Mouse (Mus musculus): ENCODE data around the gene Prpf6. TPM values are rescaled to one million over a fixed set of nuclear protein-coding genes. Genes with fewer than 3 reads are reported as not detected.
A peak's percentile ranks its signal among the peaks of the same experiment; 100 is the strongest.

The Prpf6 gene
- total and polyA plus RNA-seq, 2 experiments from 2014 or later: 23.4 to 31.8 TPM

- no peak overlapping the region for H3K27ac ChIP-seq (ENCODE audit: low read depth)
- ATAC-seq (ENCODE audit: insufficient read depth, low read depth) (no peak), DNase-seq (ENCODE audit: low spot score) (no peak)
- no peaks in the 10 kb centered on the region; the same call in 1 of the 2 replicates for H3K27me3 ChIP-seq (ENCODE audit: control insufficient read depth, insufficient read depth, low read length)
- no peak overlapping the region for H3K4me2 ChIP-seq (ENCODE audit: low read depth, low read length)
- 86% methylated on average over 3 of the region's 3 CpGs for WGBS
- no peak overlapping the region for H3K4me3 ChIP-seq (ENCODE audit: low read depth, low read length)
- TF ChIP-seq EP300 (IDR thresholded peaks at IDR 0.05; ENCODE audit: low read depth): no peak
- TF ChIP-seq CTCF (IDR thresholded peaks at IDR 0.05; ENCODE audit: low read depth): no peak
- no peak overlapping the region for H3K9ac ChIP-seq (replicated peaks; ENCODE audit: low read depth, low read length)
- peaks cover 6% of the 10 kb centered on the region; the same call in 1 of the 2 replicates for H3K4me1 ChIP-seq (ENCODE audit: control insufficient read depth, insufficient read depth)
- 0 out of 2 replicates have a peak, but pooled peaks cover 8% of the 10 kb centered on the region for H3K36me3 ChIP-seq (replicated peaks; ENCODE audit: control insufficient read depth, insufficient read depth, low read length)
- H3K9me3 ChIP-seq (replicated peaks; ENCODE audit: control insufficient read depth, low read length): no peaks in the 10 kb centered on the region
These were observed 100.6 kb downstream of the Prpf6 start for GRCm38 (mm10) chr2:181692304-181692703.

- DNase-seq (ENCODE audit: low spot score): peak; percentile 68
- H3K36me3 ChIP-seq (replicated peaks; ENCODE audit: control insufficient read depth, insufficient read depth, low read length): 0 out of 2 replicates have a peak, but pooled peaks cover 8% of the 10 kb centered on the region
- peak within 1 kb of the TSS; percentile 60 for H3K9ac ChIP-seq (replicated peaks; ENCODE audit: low read depth, low read length)
- 0 out of 2 replicates have a peak within 1 kb of the TSS, but pooled peaks have one; percentile 3 for H3K27ac ChIP-seq (ENCODE audit: low read depth)
- under 1% methylated on average over 72 of the region's 75 CpGs for WGBS
- peaks cover 6% of the 10 kb centered on the region; the same call in 1 of the 2 replicates for H3K4me1 ChIP-seq (ENCODE audit: control insufficient read depth, insufficient read depth)
- H3K27me3 ChIP-seq (ENCODE audit: control insufficient read depth, insufficient read depth, low read length): no peaks in the 10 kb centered on the region; the same call in 1 of the 2 replicates
- no peaks in the 10 kb centered on the region for H3K9me3 ChIP-seq (replicated peaks; ENCODE audit: control insufficient read depth, low read length)
- peak within 1 kb of the TSS; percentile 96 for H3K4me2 ChIP-seq (ENCODE audit: low read depth, low read length)
- peak within 1 kb of the TSS; percentile 56 for H3K4me3 ChIP-seq (ENCODE audit: low read depth, low read length)
- TF ChIP-seq EP300 (IDR thresholded peaks at IDR 0.05; ENCODE audit: low read depth): no peak
- no peak for TF ChIP-seq CTCF (IDR thresholded peaks at IDR 0.05; ENCODE audit: low read depth)
- peak; percentile 79 for ATAC-seq (ENCODE audit: insufficient read depth, low read depth)
These were observed 101.9 kb downstream of the Prpf6 start, which contains the start of gene Rgs19 for GRCm38 (mm10) chr2:181693339-181694280. Gene Rgs19 (minus strand): TSS chr2:181693977.

DNA sequence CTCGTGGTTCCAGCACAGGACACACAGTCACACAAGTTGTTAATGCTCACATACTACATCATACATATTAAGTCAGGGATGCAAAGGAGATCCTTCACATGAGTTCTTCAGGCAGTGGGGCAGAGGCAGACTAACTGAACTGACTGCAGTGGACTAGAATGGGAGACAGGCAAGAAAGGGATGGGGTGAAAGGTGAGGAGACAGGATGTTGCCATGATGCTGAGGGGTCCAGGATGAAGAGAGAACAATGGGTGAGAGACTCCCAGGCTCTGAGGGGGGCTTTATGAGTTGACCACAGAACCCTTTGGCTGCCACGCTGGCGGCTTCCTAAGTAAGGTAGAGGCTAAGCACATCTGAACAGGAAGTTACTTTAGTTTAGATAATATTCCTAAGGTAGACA, 102.9 kb downstream of the Prpf6 start:
- Histone ChIP-seq H3K9ac (replicated peaks; ENCODE audit: low read depth, low read length) (no peak overlapping the region), H3K4me2 (ENCODE audit: low read depth, low read length) (peak overlapping the region; percentile 96; the same call in 1 of the 2 replicates), H3K9me3 (replicated peaks; ENCODE audit: control insufficient read depth, low read length) (no peaks in the 10 kb centered on the region), H3K36me3 (replicated peaks; ENCODE audit: control insufficient read depth, insufficient read depth, low read length) (no peaks in the 10 kb centered on the region), H3K27me3 (ENCODE audit: control insufficient read depth, insufficient read depth, low read length) (no peaks in the 10 kb centered on the region; the same call in 1 of the 2 replicates), H3K4me3 (ENCODE audit: low read depth, low read length) (no peak overlapping the region), H3K4me1 (ENCODE audit: control insufficient read depth, insufficient read depth) (peaks cover 6% of the 10 kb centered on the region; the same call in 1 of the 2 replicates), H3K27ac (ENCODE audit: low read depth) (no peak overlapping the region)
- TF ChIP-seq CTCF (IDR thresholded peaks at IDR 0.05; ENCODE audit: low read depth) (no peak), EP300 (IDR thresholded peaks at IDR 0.05; ENCODE audit: low read depth) (no peak)
- 89% methylated on average over 3 of the region's 3 CpGs for WGBS
- DNase-seq (ENCODE audit: low spot score) (no peak), ATAC-seq (ENCODE audit: insufficient read depth, low read depth) (no peak)

GRCm38 (mm10) chr2:181695776-181696175, 104.1 kb downstream of the Prpf6 start:
- Histone ChIP-seq H3K4me2 (ENCODE audit: low read depth, low read length) (no peak overlapping the region), H3K4me3 (ENCODE audit: low read depth, low read length) (no peak overlapping the region), H3K4me1 (ENCODE audit: control insufficient read depth, insufficient read depth) (peaks cover 6% of the 10 kb centered on the region; the same call in 1 of the 2 replicates), H3K9me3 (replicated peaks; ENCODE audit: control insufficient read depth, low read length) (no peaks in the 10 kb centered on the region), H3K9ac (replicated peaks; ENCODE audit: low read depth, low read length) (no peak overlapping the region), H3K27me3 (ENCODE audit: control insufficient read depth, insufficient read depth, low read length) (no peaks in the 10 kb centered on the region; the same call in 1 of the 2 replicates), H3K27ac (ENCODE audit: low read depth) (no peak overlapping the region), H3K36me3 (replicated peaks; ENCODE audit: control insufficient read depth, insufficient read depth, low read length) (no peaks in the 10 kb centered on the region)
- no peak for TF ChIP-seq CTCF (IDR thresholded peaks at IDR 0.05; ENCODE audit: low read depth)
- no peak for TF ChIP-seq EP300 (IDR thresholded peaks at IDR 0.05; ENCODE audit: low read depth)
- DNase-seq (ENCODE audit: low spot score) (no peak), ATAC-seq (ENCODE audit: insufficient read depth, low read depth) (no peak)
- 54% methylated on average over 1 of the region's 1 CpGs for WGBS

- H3K27me3 ChIP-seq (ENCODE audit: control insufficient read depth, insufficient read depth, low read length): no peaks in the 10 kb centered on the region; the same call in 1 of the 2 replicates
- TF ChIP-seq EP300 (IDR thresholded peaks at IDR 0.05; ENCODE audit: low read depth) (no peak), CTCF (IDR thresholded peaks at IDR 0.05; ENCODE audit: low read depth) (no peak)
- no peak overlapping the region for H3K4me2 ChIP-seq (ENCODE audit: low read depth, low read length)
- no peak overlapping the region for H3K27ac ChIP-seq (ENCODE audit: low read depth)
- no peak overlapping the region for H3K4me3 ChIP-seq (ENCODE audit: low read depth, low read length)
- no peaks in the 10 kb centered on the region for H3K9me3 ChIP-seq (replicated peaks; ENCODE audit: control insufficient read depth, low read length)
- no peak for ATAC-seq (ENCODE audit: insufficient read depth, low read depth)
- H3K4me1 ChIP-seq (ENCODE audit: control insufficient read depth, insufficient read depth): peaks cover 6% of the 10 kb centered on the region; the same call in 1 of the 2 replicates
- no peaks in the 10 kb centered on the region for H3K36me3 ChIP-seq (replicated peaks; ENCODE audit: control insufficient read depth, insufficient read depth, low read length)
- WGBS: 66% methylated on average over 33 of the region's 33 CpGs
- H3K9ac ChIP-seq (replicated peaks; ENCODE audit: low read depth, low read length): no peak overlapping the region
- no peak for DNase-seq (ENCODE audit: low spot score)
These were observed 105.2 kb downstream of the Prpf6 start for GRCm38 (mm10) chr2:181696801-181697420.
